8 mouse cellular contexts compared by ENCODE assay signal in genomic region chr14:103099238-103099933, GRCm38 (mm10). TPM values are rescaled to one million over a fixed set of nuclear protein-coding genes. Genes with fewer than 3 reads are reported as not detected.
A peak's percentile ranks its signal among the peaks of the same experiment; 100 is the strongest.
DNase-seq lines count a peak whose midpoint lies in the region; ATAC-seq lines count a peak whose summit lies in the region.

Gene Fbxl3, minus strand, starts transcription at chr14:103099566.

- H3K27ac ChIP-seq in forebrain, embryonic 14.5 days (ENCODE audit: low read depth, low read length): peak within 1 kb of the TSS; percentile 98
- H3K27ac ChIP-seq in neural tube, embryonic 15.5 days (replicated peaks): peak within 1 kb of the TSS; percentile 98

- peak within 1 kb of the TSS; percentile 99 for H3K9ac ChIP-seq in forebrain, embryonic 14.5 days (ENCODE audit: low read length)
- H3K9ac ChIP-seq in neural tube, embryonic 15.5 days (replicated peaks): peak within 1 kb of the TSS; percentile 94

- peak within 1 kb of the TSS; percentile 86 for H3K4me3 ChIP-seq in forebrain, embryonic 14.5 days (ENCODE audit: low read depth, low read length)
- H3K4me3 ChIP-seq in neural tube, embryonic 15.5 days (replicated peaks): peak within 1 kb of the TSS; percentile 96

- peaks cover 17% of the 10 kb centered on the region for H3K4me1 ChIP-seq in forebrain, embryonic 14.5 days (ENCODE audit: control insufficient read depth, insufficient read depth, low read length)
- H3K4me1 ChIP-seq in neural tube, embryonic 15.5 days: peaks cover 28% of the 10 kb centered on the region

- intact Hi-C loops in heart, postnatal 14 days (cut with DNase I): no loop called here

- DNase-seq in ES-CJ7 (ENCODE audit: low read depth, low spot score): peak; percentile 96
- DNase-seq in cerebellum, adult 11 months: peak; percentile 88
- peak; percentile 88 for DNase-seq in forebrain, embryonic 14.5 days (ENCODE audit: low spot score)
- DNase-seq in heart, postnatal 14 days: peak; percentile 93 to 94
- DNase-seq in layer of hippocampus, adult 11-12 months (ENCODE audit: low spot score): peak; percentile 85
- peak; percentile 97 to 98 for DNase-seq in lung, adult 18-20 months
- DNase-seq in testis, postnatal 14 days (ENCODE audit: low spot score): peak; percentile 93

- under 1% methylated on average over 87 of the region's 88 CpGs for WGBS in forebrain, embryonic 14.5 days
- under 1% methylated on average over 88 of the region's 88 CpGs for WGBS in neural tube, embryonic 15.5 days

- H3K36me3 ChIP-seq in forebrain, embryonic 14.5 days (ENCODE audit: control insufficient read depth, insufficient read depth, low read length): peaks cover 9% of the 10 kb centered on the region; the same call in 1 of the 2 replicates
- H3K36me3 ChIP-seq in neural tube, embryonic 15.5 days: no peaks in the 10 kb centered on the region

- peak within 1 kb of the TSS; percentile 72 for H3K4me2 ChIP-seq in forebrain, embryonic 14.5 days (ENCODE audit: low read length)
- H3K4me2 ChIP-seq in neural tube, embryonic 15.5 days: peak within 1 kb of the TSS; percentile 78

- ATAC-seq in forebrain, embryonic 14.5 days: peak; percentile 87
- ATAC-seq in neural tube, embryonic 15.5 days (ENCODE audit: low FRiP score): peak; percentile 86

- H3K27me3 ChIP-seq in forebrain, embryonic 14.5 days (replicated peaks; ENCODE audit: control insufficient read depth, insufficient read depth, low read length): no peaks in the 10 kb centered on the region
- no peaks in the 10 kb centered on the region for H3K27me3 ChIP-seq in neural tube, embryonic 15.5 days (replicated peaks)

- no peaks in the 10 kb centered on the region for H3K9me3 ChIP-seq in forebrain, embryonic 14.5 days (replicated peaks; ENCODE audit: control insufficient read depth, low read length)
- H3K9me3 ChIP-seq in neural tube, embryonic 15.5 days (replicated peaks): no peaks in the 10 kb centered on the region

RNA-seq across cellular contexts. Expression of gene Fbxl3, which starts in this region (rescaled TPM):
- 26.9 and 28.1 TPM in 2 replicates for polyA plus RNA-seq in forebrain, embryonic 14.5 days (2014; fragmentation: Nextera tagmentation; extraction: Ambion mirVana)
- total RNA-seq in heart, postnatal 14 days (2021): 10 to 100 TPM; 53.9 to 60.1 TPM
- polyA plus RNA-seq in neural tube, embryonic 15.5 days (2015; fragmentation: Nextera tagmentation; extraction: Ambion mirVana): 18.5 and 20.0 TPM in 2 replicates

Comparison
In these comparisons a context has a peak if more than half of its experiments do, and no peak if none do; other contexts are left out.
1. Peak in every context shown above with its lines: DNase-seq, ATAC-seq, H3K4me3 ChIP-seq and H3K27ac ChIP-seq.